Mouse (Mus musculus): ENCODE measurements around the gene Plek2.

The Plek2 gene

DNA sequence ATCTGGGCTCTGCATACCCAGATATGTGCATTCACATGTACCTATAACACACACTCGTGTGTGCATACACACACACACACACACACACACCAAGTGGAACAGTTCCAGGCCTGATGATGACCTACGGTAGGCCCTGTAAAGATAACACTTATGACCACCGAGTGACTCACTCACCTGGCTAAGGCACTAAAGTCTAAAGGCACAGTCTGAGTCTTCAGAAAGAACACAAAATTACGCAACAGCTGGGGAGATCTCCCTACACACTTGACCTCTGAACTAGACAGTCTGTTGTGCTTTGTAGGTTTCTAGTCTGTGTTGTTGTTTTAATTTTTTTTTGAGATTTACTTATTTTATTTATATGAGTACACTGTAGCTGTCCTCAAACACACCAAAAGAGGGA lies 7.7 kb upstream of the Plek2 start:
- in situ Hi-C loops (cut with MboI; ENCODE audit: unreplicated experiment in 2 of 2), result loop anchor here (10.0 to 25.0 kb wide), 4 partner anchors 840 to 1920 kb away; no protein-coding TSS in a partner anchor

- in situ Hi-C loops (cut with MboI; ENCODE audit: unreplicated experiment in 2 of 2), result loop anchor here (10.0 to 25.0 kb wide), 4 partner anchors 837 to 1917 kb away; no protein-coding TSS in a partner anchor
Measured at GRCm38 (mm10) chr12:78911707-78912417, 5.1 kb upstream of the Plek2 start.

DNA sequence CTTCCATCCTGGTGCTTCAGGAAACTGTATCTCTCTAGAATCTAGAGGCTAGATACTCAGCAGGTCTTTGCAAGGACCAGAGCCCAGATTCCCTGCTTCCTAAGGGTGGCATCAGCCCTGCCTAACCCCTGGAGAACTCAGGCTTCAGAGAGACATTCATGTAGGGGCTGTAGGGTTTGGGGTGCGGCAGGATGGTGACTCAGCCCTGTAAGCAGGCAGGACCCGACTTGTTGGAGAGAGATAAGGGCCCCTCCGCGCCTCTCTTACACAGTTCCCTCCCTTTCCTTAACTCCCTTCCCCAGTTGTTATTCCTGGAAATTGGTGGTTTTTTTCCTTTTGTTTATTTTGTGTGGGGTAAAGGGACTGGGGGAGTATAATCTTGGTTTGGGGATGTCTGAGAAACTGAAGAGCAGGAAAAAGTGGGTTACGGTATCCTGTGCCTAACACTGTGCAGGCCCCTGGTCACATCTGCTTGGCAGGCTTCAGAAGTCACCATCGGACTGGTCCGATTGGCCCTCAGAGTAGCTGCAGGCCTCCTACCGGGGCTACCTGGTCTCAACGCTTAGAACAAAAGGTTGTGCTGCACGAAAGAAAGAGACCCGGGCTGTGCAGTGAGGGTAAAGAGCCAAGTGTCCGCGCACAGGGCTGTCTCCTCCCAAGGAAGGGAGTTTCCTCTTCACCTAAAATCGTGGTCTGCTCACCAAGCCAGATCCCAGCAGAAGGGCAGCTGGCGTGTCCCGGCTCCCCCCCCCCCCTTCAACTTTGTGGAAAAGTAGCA lies 4.1 kb upstream of the Plek2 start:
- in situ Hi-C loops (cut with MboI; ENCODE audit: unreplicated experiment in 2 of 2), result loop anchor here (10.0 to 25.0 kb wide), 4 partner anchors 836 to 1916 kb away; no protein-coding TSS in a partner anchor

DNA sequence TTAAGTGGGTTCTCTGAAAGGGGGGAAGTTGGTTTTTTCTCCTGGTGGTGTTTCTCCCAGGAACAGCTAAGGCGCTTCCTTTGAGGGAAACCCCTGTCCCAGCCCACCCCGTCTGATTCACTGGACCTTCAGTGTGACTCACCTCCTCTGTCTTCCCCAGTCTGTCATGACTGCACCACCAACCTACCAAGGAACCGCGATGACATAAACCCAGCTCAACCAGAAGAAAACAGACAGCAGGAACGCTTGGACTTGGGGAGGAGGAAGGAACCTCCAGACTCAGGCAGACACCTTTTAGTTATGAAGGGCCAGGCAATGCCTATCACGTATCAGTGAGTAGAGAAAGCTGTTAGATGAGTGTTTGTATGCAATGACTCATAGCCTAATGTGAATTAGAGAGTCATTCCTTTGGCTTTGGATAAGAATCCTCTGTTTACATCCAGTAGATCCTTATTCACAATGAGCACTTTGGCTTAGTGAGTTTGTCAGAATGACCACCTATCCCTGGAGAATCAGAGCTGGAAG lies 1.4 kb upstream of the Plek2 start:
- in situ Hi-C loops (cut with MboI; ENCODE audit: unreplicated experiment in 2 of 2), result loop anchor here (25.0 kb wide), 2 partner anchors 1121 to 1221 kb away; no protein-coding TSS in a partner anchor

GRCm38 (mm10) chr12:78904499-78904898 lies 2.3 kb downstream of the Plek2 start:
- in situ Hi-C loops (cut with MboI; ENCODE audit: unreplicated experiment in 2 of 2), result loop anchor here (25.0 kb wide), 2 partner anchors 1117 to 1217 kb away; no protein-coding TSS in a partner anchor

GRCm38 (mm10) chr12:78903313-78903712 lies 3.5 kb downstream of the Plek2 start:
- in situ Hi-C loops (cut with MboI; ENCODE audit: unreplicated experiment in 2 of 2), result loop anchor here (25.0 kb wide), 2 partner anchors 1116 to 1216 kb away; no protein-coding TSS in a partner anchor

DNA sequence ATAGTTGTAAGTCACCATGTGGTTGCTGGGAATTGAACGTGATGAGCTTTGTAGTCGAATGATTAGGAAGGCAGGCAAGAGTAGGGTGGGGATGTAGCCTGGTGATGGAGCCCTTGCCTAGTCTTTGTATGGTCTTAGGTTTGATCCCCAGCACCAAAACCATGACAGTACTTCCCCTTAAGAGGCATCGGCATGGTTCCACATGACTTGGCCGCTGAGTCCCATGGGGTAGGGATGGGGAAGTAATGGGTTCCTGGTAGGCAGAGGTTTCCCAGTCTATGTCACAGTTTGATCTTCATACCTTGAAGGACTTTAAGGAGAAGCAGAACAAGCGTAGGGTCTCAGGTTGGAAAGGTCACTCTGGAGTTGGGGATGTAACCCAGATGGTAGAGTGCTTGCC lies 5.3 kb downstream of the Plek2 start:
- in situ Hi-C loops (cut with MboI; ENCODE audit: unreplicated experiment in 2 of 2), result loop anchor here (25.0 kb wide), 2 partner anchors 1114 to 1214 kb away; no protein-coding TSS in a partner anchor

GRCm38 (mm10) chr12:78897861-78898260 lies 8.9 kb downstream of the Plek2 start:
- in situ Hi-C loops (cut with MboI; ENCODE audit: unreplicated experiment in 2 of 2), result no loop called here

GRCm38 (mm10) chr12:78891149-78891548 lies 15.6 kb downstream of the Plek2 start:
- in situ Hi-C loops (cut with MboI; ENCODE audit: unreplicated experiment in 2 of 2), result no loop called here

DNA sequence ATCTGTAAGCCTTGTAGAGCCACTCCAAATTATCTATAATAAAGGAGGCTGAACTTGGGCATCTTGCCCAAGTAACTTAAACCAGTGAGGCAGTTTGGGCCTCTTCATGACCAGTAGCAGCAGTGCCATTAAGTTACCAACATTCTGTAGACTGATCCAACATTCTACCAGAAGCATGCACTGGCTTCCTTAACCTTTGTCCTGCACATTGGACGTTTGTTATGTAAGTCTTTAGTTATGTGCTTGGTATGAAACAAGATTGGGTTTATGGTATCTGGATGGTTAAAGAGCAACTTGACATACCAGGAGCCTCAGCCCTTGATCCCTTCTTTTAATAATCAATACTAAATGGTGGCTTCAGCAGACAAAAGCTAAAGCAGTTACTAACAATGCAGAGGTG lies 16.7 kb downstream of the Plek2 start:
- in situ Hi-C loops (cut with MboI; ENCODE audit: unreplicated experiment in 2 of 2), result no loop called here

- in situ Hi-C loops (cut with MboI; ENCODE audit: unreplicated experiment in 2 of 2), result loop anchor here (25.0 kb wide), 2 partner anchors 662 to 1763 kb away; partner anchors contain the start of genes Erh (in 1 of the 2) and Slc39a9 (in 1 of the 2)
Measured at GRCm38 (mm10) chr12:78874581-78874980, 32.2 kb downstream of the Plek2 start.

GRCm38 (mm10) chr12:78868115-78868514 lies 38.6 kb downstream of the Plek2 start:
- in situ Hi-C loops (cut with MboI; ENCODE audit: unreplicated experiment in 2 of 2), result loop anchor here (25.0 kb wide), 2 partner anchors 656 to 1769 kb away; partner anchors contain the start of genes Erh (in 1 of the 2) and Slc39a9 (in 1 of the 2)

DNA sequence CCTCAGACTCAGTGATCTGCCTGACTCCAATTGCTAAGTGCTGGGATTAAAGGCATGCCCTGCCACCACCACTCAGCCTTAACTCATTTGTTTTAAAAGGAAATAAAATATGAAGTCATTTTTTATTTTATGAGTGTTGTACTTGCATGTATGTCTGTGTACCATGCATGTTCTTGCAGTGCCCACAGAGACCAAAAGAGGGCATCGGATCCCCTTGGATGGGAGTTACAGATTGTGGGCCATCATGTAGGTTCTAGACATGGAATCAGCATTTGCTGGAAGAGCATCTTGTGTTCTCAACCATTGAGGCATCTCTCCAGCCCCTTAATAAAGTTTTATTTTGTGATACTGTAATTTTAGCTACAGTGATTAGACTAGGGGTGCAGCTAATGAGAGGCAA lies 41.3 kb downstream of the Plek2 start:
- in situ Hi-C loops (cut with MboI; ENCODE audit: unreplicated experiment in 2 of 2), result loop anchor here (25.0 kb wide), 2 partner anchors 653 to 1772 kb away; partner anchors contain the start of genes Erh (in 1 of the 2) and Slc39a9 (in 1 of the 2)

GRCm38 (mm10) chr12:78862254-78862730 lies 44.5 kb downstream of the Plek2 start:
- in situ Hi-C loops (cut with MboI; ENCODE audit: unreplicated experiment in 2 of 2), result loop anchor here (25.0 kb wide), 2 partner anchors 650 to 1775 kb away; partner anchors contain the start of genes Erh (in 1 of the 2) and Slc39a9 (in 1 of the 2)

DNA sequence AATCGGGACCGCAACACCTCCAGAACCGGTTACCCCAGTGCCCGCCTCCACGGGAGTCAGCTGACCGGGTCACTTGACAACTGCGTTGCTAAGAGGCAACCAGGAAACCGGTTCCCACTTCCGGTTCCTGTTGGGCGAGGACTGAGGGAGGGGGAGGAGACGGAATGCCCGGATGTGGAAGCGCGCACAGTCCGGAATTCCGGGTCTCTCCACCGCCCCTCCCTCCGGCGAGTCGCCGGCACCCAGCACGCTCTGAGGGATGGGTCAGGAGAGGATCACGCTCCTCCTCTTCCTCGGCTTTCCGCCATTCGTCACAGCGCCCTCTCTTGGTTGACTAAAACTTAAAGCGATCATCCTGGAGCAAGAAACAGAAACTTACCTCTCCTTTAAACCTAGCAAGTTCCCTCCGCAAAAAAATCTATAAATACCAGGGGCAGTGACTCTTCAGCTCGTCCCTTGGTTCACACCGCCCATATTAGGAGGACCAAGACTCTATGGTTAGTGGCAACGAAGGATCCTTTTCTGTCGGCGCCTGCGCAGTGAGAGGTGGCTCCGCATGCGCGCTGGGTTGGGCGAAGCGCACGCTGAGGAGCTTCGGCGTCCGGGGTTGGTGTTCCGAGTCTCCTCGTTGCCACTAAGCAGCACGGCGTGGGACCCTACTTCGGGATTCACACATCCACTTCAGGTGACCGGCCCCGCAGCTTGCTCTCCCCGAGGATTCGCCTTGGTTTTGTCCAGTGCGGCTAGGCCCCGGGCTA lies 45.1 kb downstream of the Plek2 start, which contains the start of the genes Atp6v1d and Eif2s1:
Atp6v1d (minus strand) TSS at position 143 of the 758 bp plus-strand sequence.
Eif2s1 (plus strand) TSS at position 324 of the 758 bp plus-strand sequence.
- in situ Hi-C loops (cut with MboI; ENCODE audit: unreplicated experiment in 2 of 2), result loop anchor here (25.0 kb wide), 2 partner anchors 649 to 1776 kb away; partner anchors contain the start of genes Erh (in 1 of the 2) and Slc39a9 (in 1 of the 2)

GRCm38 (mm10) chr12:78860921-78861495 lies 45.8 kb downstream of the Plek2 start:
- in situ Hi-C loops (cut with MboI; ENCODE audit: unreplicated experiment in 2 of 2), result loop anchor here (25.0 kb wide), 2 partner anchors 649 to 1776 kb away; partner anchors contain the start of genes Erh (in 1 of the 2) and Slc39a9 (in 1 of the 2)

- in situ Hi-C loops (cut with MboI; ENCODE audit: unreplicated experiment in 2 of 2), result no loop called here
Measured at GRCm38 (mm10) chr12:78848246-78848645, 58.5 kb downstream of the Plek2 start.

GRCm38 (mm10) chr12:78842429-78842828 lies 64.3 kb downstream of the Plek2 start:
- in situ Hi-C loops (cut with MboI; ENCODE audit: unreplicated experiment in 2 of 2), result no loop called here

DNA sequence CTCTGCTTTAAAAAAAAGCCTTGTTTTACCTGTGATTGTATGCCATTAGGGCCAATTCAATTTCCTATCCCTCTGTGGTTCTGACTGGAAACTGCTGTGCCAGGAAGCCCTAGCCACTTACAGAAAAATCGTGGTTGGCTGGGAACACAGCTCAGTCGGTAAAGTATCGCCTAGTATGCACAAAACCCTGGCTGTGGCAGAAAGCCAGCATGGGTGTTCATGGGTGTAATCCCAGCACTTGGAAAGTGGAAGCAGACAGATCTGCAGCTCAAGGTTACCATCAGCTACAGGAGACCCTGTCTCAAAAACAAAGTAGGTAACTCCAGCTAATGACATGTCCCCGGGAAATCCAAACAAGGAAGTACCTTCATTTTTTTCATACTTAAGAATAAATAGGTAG lies 66.9 kb downstream of the Plek2 start:
- in situ Hi-C loops (cut with MboI; ENCODE audit: unreplicated experiment in 2 of 2), result no loop called here

Measured in v-Abl transformed pro-B cells (cell line).